Mouse (Mus musculus): ENCODE measurements at regions not wholly inside any gene's neighbourhood (a gene's known extent, or its start where the extent isn't known, plus 50 kb on each side); places are given as distances from the start of the nearest gene placed in this dataset.
A peak's percentile ranks its signal among the peaks of the same experiment; 100 is the strongest.
"Not testable (repeated sequence)": the region's sequence is repeated elsewhere in the genome, so short reads cannot be mapped to it uniquely, and the experiment has no call there.

- Histone ChIP-seq H3K4me2 (ENCODE audit: low read depth, low read length) (no peak overlapping the region), H3K4me3 (ENCODE audit: low read depth, low read length) (no peak overlapping the region), H3K9ac (replicated peaks; ENCODE audit: low read length) (no peak overlapping the region), H3K9me3 (replicated peaks; ENCODE audit: control insufficient read depth, low read length) (no peaks in the 10 kb centered on the region), H3K36me3 (replicated peaks; ENCODE audit: control insufficient read depth, insufficient read depth, low read depth, low read length) (no peaks in the 10 kb centered on the region), H3K4me1 (ENCODE audit: control insufficient read depth, insufficient read depth, low read length) (no peaks in the 10 kb centered on the region), H3K27me3 (ENCODE audit: control insufficient read depth, insufficient read depth, low read length) (no peaks in the 10 kb centered on the region), H3K27ac (replicated peaks; ENCODE audit: low read depth, low read length) (no peak overlapping the region)
- 74% methylated on average over 4 of the region's 4 CpGs for WGBS
- DNase-seq (ENCODE audit: low spot score) = peak; percentile 74
- ATAC-seq (replicated peaks; ENCODE audit: insufficient number of reproducible peaks, low FRiP score, low TSS enrichment, low read depth) = no peak
Measured at GRCm38 (mm10) chr13:58663316-58663715, 52.6 kb upstream of the Slc28a3 start.

- Histone ChIP-seq H3K9ac (replicated peaks; ENCODE audit: low read length) (no peak overlapping the region), H3K4me1 (ENCODE audit: control insufficient read depth, insufficient read depth, low read length) (no peaks in the 10 kb centered on the region), H3K36me3 (replicated peaks; ENCODE audit: control insufficient read depth, insufficient read depth, low read depth, low read length) (no peaks in the 10 kb centered on the region), H3K4me3 (ENCODE audit: low read depth, low read length) (no peak overlapping the region), H3K27ac (replicated peaks; ENCODE audit: low read depth, low read length) (no peak overlapping the region), H3K9me3 (replicated peaks; ENCODE audit: control insufficient read depth, low read length) (no peaks in the 10 kb centered on the region), H3K27me3 (ENCODE audit: control insufficient read depth, insufficient read depth, low read length) (no peaks in the 10 kb centered on the region), H3K4me2 (ENCODE audit: low read depth, low read length) (no peak overlapping the region)
- WGBS = 51% methylated on average over 21 of the region's 21 CpGs
- ATAC-seq (replicated peaks; ENCODE audit: insufficient number of reproducible peaks, low FRiP score, low TSS enrichment, low read depth) (no peak), DNase-seq (ENCODE audit: low spot score) (no peak)
Measured at GRCm38 (mm10) chr13:58668664-58669063, 58.0 kb upstream of the Slc28a3 start.

GRCm38 (mm10) chr13:58670206-58670605, 59.5 kb upstream of the Slc28a3 start:
- ATAC-seq (replicated peaks; ENCODE audit: insufficient number of reproducible peaks, low FRiP score, low TSS enrichment, low read depth) (no peak), DNase-seq (ENCODE audit: low spot score) (no peak)
- Histone ChIP-seq H3K9ac (replicated peaks; ENCODE audit: low read length) (no peak overlapping the region), H3K27ac (replicated peaks; ENCODE audit: low read depth, low read length) (no peak overlapping the region), H3K36me3 (replicated peaks; ENCODE audit: control insufficient read depth, insufficient read depth, low read depth, low read length) (no peaks in the 10 kb centered on the region), H3K4me3 (ENCODE audit: low read depth, low read length) (no peak overlapping the region), H3K4me1 (ENCODE audit: control insufficient read depth, insufficient read depth, low read length) (no peaks in the 10 kb centered on the region), H3K4me2 (ENCODE audit: low read depth, low read length) (no peak overlapping the region), H3K27me3 (ENCODE audit: control insufficient read depth, insufficient read depth, low read length) (no peaks in the 10 kb centered on the region), H3K9me3 (replicated peaks; ENCODE audit: control insufficient read depth, low read length) (no peaks in the 10 kb centered on the region)
- 76% methylated on average over 9 of the region's 9 CpGs for WGBS

GRCm38 (mm10) chr13:58675611-58676010, 64.9 kb upstream of the Slc28a3 start:
- not testable (repeated sequence) for H3K27me3 ChIP-seq (ENCODE audit: control insufficient read depth, insufficient read depth, low read length); H3K4me2 ChIP-seq (ENCODE audit: low read depth, low read length); H3K9me3 ChIP-seq (replicated peaks; ENCODE audit: control insufficient read depth, low read length); H3K4me1 ChIP-seq (ENCODE audit: control insufficient read depth, insufficient read depth, low read length); H3K27ac ChIP-seq (replicated peaks; ENCODE audit: low read depth, low read length); H3K36me3 ChIP-seq (replicated peaks; ENCODE audit: control insufficient read depth, insufficient read depth, low read depth, low read length); ATAC-seq (replicated peaks; ENCODE audit: insufficient number of reproducible peaks, low FRiP score, low TSS enrichment, low read depth); DNase-seq (ENCODE audit: low spot score); H3K9ac ChIP-seq (replicated peaks; ENCODE audit: low read length); H3K4me3 ChIP-seq (ENCODE audit: low read depth, low read length)
- WGBS = 89% methylated on average over 1 of the region's 1 CpGs

- Histone ChIP-seq H3K36me3 (replicated peaks; ENCODE audit: control insufficient read depth, insufficient read depth, low read depth, low read length) (no peaks in the 10 kb centered on the region), H3K4me2 (ENCODE audit: low read depth, low read length) (no peak overlapping the region), H3K27ac (replicated peaks; ENCODE audit: low read depth, low read length) (no peak overlapping the region), H3K4me3 (ENCODE audit: low read depth, low read length) (no peak overlapping the region), H3K9ac (replicated peaks; ENCODE audit: low read length) (no peak overlapping the region), H3K4me1 (ENCODE audit: control insufficient read depth, insufficient read depth, low read length) (no peaks in the 10 kb centered on the region), H3K27me3 (ENCODE audit: control insufficient read depth, insufficient read depth, low read length) (no peaks in the 10 kb centered on the region), H3K9me3 (replicated peaks; ENCODE audit: control insufficient read depth, low read length) (no peaks in the 10 kb centered on the region)
- 84% methylated on average over 7 of the region's 7 CpGs for WGBS
- DNase-seq (ENCODE audit: low spot score) = no peak
- ATAC-seq (replicated peaks; ENCODE audit: insufficient number of reproducible peaks, low FRiP score, low TSS enrichment, low read depth) = no peak
Measured at GRCm38 (mm10) chr13:58677521-58677920, 66.8 kb upstream of the Slc28a3 start.

- Histone ChIP-seq H3K36me3 (replicated peaks; ENCODE audit: control insufficient read depth, insufficient read depth, low read depth, low read length) (no peaks in the 10 kb centered on the region), H3K9me3 (replicated peaks; ENCODE audit: control insufficient read depth, low read length) (no peaks in the 10 kb centered on the region), H3K4me1 (ENCODE audit: control insufficient read depth, insufficient read depth, low read length) (no peaks in the 10 kb centered on the region), H3K27ac (replicated peaks; ENCODE audit: low read depth, low read length) (no peak overlapping the region), H3K4me2 (ENCODE audit: low read depth, low read length) (no peak overlapping the region), H3K27me3 (ENCODE audit: control insufficient read depth, insufficient read depth, low read length) (no peaks in the 10 kb centered on the region), H3K4me3 (ENCODE audit: low read depth, low read length) (no peak overlapping the region), H3K9ac (replicated peaks; ENCODE audit: low read length) (no peak overlapping the region)
- ATAC-seq (replicated peaks; ENCODE audit: insufficient number of reproducible peaks, low FRiP score, low TSS enrichment, low read depth) = no peak
- no peak for DNase-seq (ENCODE audit: low spot score)
- WGBS = 81% methylated on average over 6 of the region's 6 CpGs
Measured at GRCm38 (mm10) chr13:58679663-58680062, 69.0 kb upstream of the Slc28a3 start.

- no peak overlapping the region for H3K27ac ChIP-seq (replicated peaks; ENCODE audit: low read depth, low read length)
- no peaks in the 10 kb centered on the region for H3K27me3 ChIP-seq (ENCODE audit: control insufficient read depth, insufficient read depth, low read length)
- H3K36me3 ChIP-seq (replicated peaks; ENCODE audit: control insufficient read depth, insufficient read depth, low read depth, low read length) = no peaks in the 10 kb centered on the region
- H3K4me3 ChIP-seq (ENCODE audit: low read depth, low read length) = no peak overlapping the region
- ATAC-seq (replicated peaks; ENCODE audit: insufficient number of reproducible peaks, low FRiP score, low TSS enrichment, low read depth) = no peak
- no peak overlapping the region for H3K4me2 ChIP-seq (ENCODE audit: low read depth, low read length)
- H3K9me3 ChIP-seq (replicated peaks; ENCODE audit: control insufficient read depth, low read length) = no peaks in the 10 kb centered on the region
- no peak for DNase-seq (ENCODE audit: low spot score)
- WGBS = 47% methylated on average over 5 of the region's 5 CpGs
- no peak overlapping the region for H3K9ac ChIP-seq (replicated peaks; ENCODE audit: low read length)
- no peaks in the 10 kb centered on the region for H3K4me1 ChIP-seq (ENCODE audit: control insufficient read depth, insufficient read depth, low read length)
Measured at GRCm38 (mm10) chr13:58686822-58687221, 76.1 kb upstream of the Slc28a3 start.

- no peak overlapping the region for H3K9ac ChIP-seq (replicated peaks; ENCODE audit: low read length)
- H3K4me1 ChIP-seq (ENCODE audit: control insufficient read depth, insufficient read depth, low read length) = no peaks in the 10 kb centered on the region
- DNase-seq (ENCODE audit: low spot score) = no peak
- H3K9me3 ChIP-seq (replicated peaks; ENCODE audit: control insufficient read depth, low read length) = no peaks in the 10 kb centered on the region
- H3K27ac ChIP-seq (replicated peaks; ENCODE audit: low read depth, low read length) = no peak overlapping the region
- no peak for ATAC-seq (replicated peaks; ENCODE audit: insufficient number of reproducible peaks, low FRiP score, low TSS enrichment, low read depth)
- H3K4me2 ChIP-seq (ENCODE audit: low read depth, low read length) = no peak overlapping the region
- no peaks in the 10 kb centered on the region for H3K27me3 ChIP-seq (ENCODE audit: control insufficient read depth, insufficient read depth, low read length)
- no peak overlapping the region for H3K4me3 ChIP-seq (ENCODE audit: low read depth, low read length)
- no peaks in the 10 kb centered on the region for H3K36me3 ChIP-seq (replicated peaks; ENCODE audit: control insufficient read depth, insufficient read depth, low read depth, low read length)
- 75% methylated on average over 2 of the region's 2 CpGs for WGBS
Measured at GRCm38 (mm10) chr13:58687609-58688008, 76.9 kb upstream of the Slc28a3 start.

Data from embryonic facial prominence, embryonic 11.5 days (tissue).